Mouse (Mus musculus) testis, adult 2 months (tissue): Measurements from ENCODE around the gene Hykk.

Source experiments
- CTCF ChIP-seq: fragments of 200-500 bp; IDR thresholded peaks from 2 replicates; pipeline ENCODE4 v1.5.1; 2012; ENCODE audit warnings: low read depth, mild to moderate bottlenecking, inconsistent platforms, low read length, moderate library complexity; ENCODE audit not compliant: control insufficient read depth, insufficient read depth, insufficient replicate concordance
- POLR2A ChIP-seq: fragments of 200-500 bp; IDR thresholded peaks from 2 replicates; pipeline ENCODE4 v1.6.1; 2012; ENCODE audit warnings: low read depth, mild to moderate bottlenecking, inconsistent platforms, low read length, moderate library complexity; ENCODE audit not compliant: control insufficient read depth

- TF ChIP-seq POLR2A (no peak), CTCF (no peak)
These were observed 1.5 kb upstream of the Hykk start for GRCm38 (mm10) chr9:54915576-54915975.
